Comparison of ENCODE assay signal across 24 mouse cellular contexts in genomic region chr7:81561211-81561610, GRCm38 (mm10). TPM values are rescaled to one million over a fixed set of nuclear protein-coding genes. Genes with fewer than 3 reads are reported as not detected.
A peak's percentile ranks its signal among the peaks of the same experiment; 100 is the strongest.
DNase-seq lines count a peak whose midpoint lies in the region; ATAC-seq and TF ChIP-seq lines count a peak whose summit lies in the region.
"Had no signal": no experiment of that assay in that cellular context is flagged by ENCODE, and none has a peak within 500 bp of the region (broad histone marks: within the 10 kb centered on the region; RNA-seq: fewer than 3 reads in every experiment).

No protein-coding gene starts in this region.

- H3K4me1 ChIP-seq in forebrain, postnatal 0 days (ENCODE audit: insufficient read depth), result no peaks in the 10 kb centered on the region
- no peaks in the 10 kb centered on the region for H3K4me1 ChIP-seq in forebrain, embryonic 14.5 days (ENCODE audit: control insufficient read depth, insufficient read depth, low read length)
- H3K4me1 ChIP-seq in heart, embryonic 16.5 days (ENCODE audit: control insufficient read depth, insufficient read depth, low read length), result peaks cover 34% of the 10 kb centered on the region
- no peaks in the 10 kb centered on the region for H3K4me1 ChIP-seq in midbrain, embryonic 11.5 days (ENCODE audit: control insufficient read depth, insufficient read depth, low read length)
- H3K4me1 ChIP-seq in midbrain, embryonic 10.5 days, result no peaks in the 10 kb centered on the region
- H3K4me1 ChIP-seq in hindbrain, embryonic 15.5 days (replicated peaks), result 0 out of 2 replicates have a peak, but pooled peaks cover 10% of the 10 kb centered on the region
- H3K4me1 ChIP-seq: embryonic facial prominence, embryonic 15.5 days; limb, embryonic 15.5 days had no signal

- ATAC-seq in forebrain, postnatal 0 days, result no peak
- ATAC-seq in forebrain, embryonic 14.5 days, result no peak
- ATAC-seq in heart, embryonic 16.5 days (replicated peaks; ENCODE audit: extremely low read depth, insufficient read depth, low FRiP score), result no peak
- no peak for ATAC-seq in midbrain, embryonic 11.5 days (ENCODE audit: low FRiP score)
- no peak for ATAC-seq in hindbrain, embryonic 15.5 days (ENCODE audit: low FRiP score, low read depth)
- ATAC-seq: intestine, embryonic 16.5 days; lung, postnatal 0 days; midbrain, embryonic 15.5 days had no signal

- TF ChIP-seq CTCF in forebrain, postnatal 0 days (IDR thresholded peaks at IDR 0.05; ENCODE audit: low read depth), result no peak

- no peaks in the 10 kb centered on the region for H3K36me3 ChIP-seq in forebrain, postnatal 0 days (ENCODE audit: insufficient read depth)
- H3K36me3 ChIP-seq in forebrain, embryonic 14.5 days (ENCODE audit: control insufficient read depth, insufficient read depth, low read length), result no peaks in the 10 kb centered on the region
- H3K36me3 ChIP-seq in heart, embryonic 16.5 days (ENCODE audit: control insufficient read depth, insufficient read depth), result 0 out of 2 replicates have a peak, but pooled peaks cover 3% of the 10 kb centered on the region
- no peaks in the 10 kb centered on the region for H3K36me3 ChIP-seq in midbrain, embryonic 11.5 days (ENCODE audit: control insufficient read depth, insufficient read depth, low read length)
- H3K36me3 ChIP-seq in midbrain, embryonic 10.5 days, result no peaks in the 10 kb centered on the region
- no peaks in the 10 kb centered on the region for H3K36me3 ChIP-seq in hindbrain, embryonic 15.5 days
- H3K36me3 ChIP-seq: embryonic facial prominence, embryonic 15.5 days; limb, embryonic 15.5 days; midbrain, embryonic 15.5 days; neural tube, embryonic 13.5 days had no signal

- no peak overlapping the region for H3K9ac ChIP-seq in forebrain, postnatal 0 days
- no peak overlapping the region for H3K9ac ChIP-seq in forebrain, embryonic 14.5 days (ENCODE audit: low read length)
- no peak overlapping the region for H3K9ac ChIP-seq in heart, embryonic 16.5 days (ENCODE audit: low read length)
- no peak overlapping the region for H3K9ac ChIP-seq in midbrain, embryonic 11.5 days (ENCODE audit: low read length)
- H3K9ac ChIP-seq in hindbrain, embryonic 15.5 days, result no peak overlapping the region
- H3K9ac ChIP-seq: embryonic facial prominence, embryonic 15.5 days; limb, embryonic 15.5 days; midbrain, embryonic 15.5 days; neural tube, embryonic 13.5 days had no signal

- WGBS in forebrain, postnatal 0 days, result 71% methylated on average over 5 of the region's 5 CpGs
- WGBS in forebrain, embryonic 14.5 days, result 79% methylated on average over 5 of the region's 5 CpGs
- WGBS in heart, embryonic 16.5 days, result 72% methylated on average over 5 of the region's 5 CpGs
- 87% methylated on average over 5 of the region's 5 CpGs for WGBS in midbrain, embryonic 11.5 days
- 86% methylated on average over 5 of the region's 5 CpGs for WGBS in midbrain, embryonic 10.5 days
- WGBS in hindbrain, embryonic 15.5 days, result 79% methylated on average over 5 of the region's 5 CpGs

- H3K4me2 ChIP-seq in forebrain, postnatal 0 days (ENCODE audit: low read depth), result no peak overlapping the region
- no peak overlapping the region for H3K4me2 ChIP-seq in forebrain, embryonic 14.5 days (ENCODE audit: low read length)
- no peak overlapping the region for H3K4me2 ChIP-seq in heart, embryonic 16.5 days (ENCODE audit: low read depth, low read length)
- no peak overlapping the region for H3K4me2 ChIP-seq in midbrain, embryonic 11.5 days
- no peak overlapping the region for H3K4me2 ChIP-seq in hindbrain, embryonic 15.5 days
- H3K4me2 ChIP-seq: embryonic facial prominence, embryonic 15.5 days; limb, embryonic 15.5 days; midbrain, embryonic 15.5 days; neural tube, embryonic 13.5 days had no signal

- H3K27ac ChIP-seq in forebrain, postnatal 0 days (ENCODE audit: low read depth, low read length), result 0 out of 2 replicates have a peak overlapping the region, but pooled peaks have one; percentile 3
- no peak overlapping the region for H3K27ac ChIP-seq in forebrain, embryonic 14.5 days (ENCODE audit: low read depth, low read length)
- H3K27ac ChIP-seq in heart, embryonic 16.5 days (ENCODE audit: low read length), result 0 out of 2 replicates have a peak overlapping the region, but pooled peaks have one; percentile 37
- no peak overlapping the region for H3K27ac ChIP-seq in midbrain, embryonic 11.5 days (ENCODE audit: low read depth, low read length)
- no peak overlapping the region for H3K27ac ChIP-seq in midbrain, embryonic 10.5 days (replicated peaks)
- 0 out of 2 replicates have a peak overlapping the region, but pooled peaks have one; percentile 38 for H3K27ac ChIP-seq in hindbrain, embryonic 15.5 days (replicated peaks)
- H3K27ac ChIP-seq: embryonic facial prominence, embryonic 15.5 days; limb, embryonic 15.5 days; midbrain, embryonic 15.5 days; neural tube, embryonic 13.5 days had no signal

- no peaks in the 10 kb centered on the region for H3K9me3 ChIP-seq in forebrain, postnatal 0 days (ENCODE audit: low read length)
- no peaks in the 10 kb centered on the region for H3K9me3 ChIP-seq in forebrain, embryonic 14.5 days (replicated peaks; ENCODE audit: control insufficient read depth, low read length)
- no peaks in the 10 kb centered on the region for H3K9me3 ChIP-seq in heart, embryonic 16.5 days (replicated peaks; ENCODE audit: control insufficient read depth, low read length)
- H3K9me3 ChIP-seq in midbrain, embryonic 11.5 days (ENCODE audit: control insufficient read depth, low read length), result no peaks in the 10 kb centered on the region
- no peaks in the 10 kb centered on the region for H3K9me3 ChIP-seq in midbrain, embryonic 10.5 days (replicated peaks)
- no peaks in the 10 kb centered on the region for H3K9me3 ChIP-seq in hindbrain, embryonic 15.5 days
- H3K9me3 ChIP-seq: embryonic facial prominence, embryonic 15.5 days; limb, embryonic 15.5 days; midbrain, embryonic 15.5 days; neural tube, embryonic 13.5 days had no signal

- no peaks in the 10 kb centered on the region for H3K27me3 ChIP-seq in forebrain, postnatal 0 days (ENCODE audit: insufficient read depth, low read length)
- H3K27me3 ChIP-seq in forebrain, embryonic 14.5 days (replicated peaks; ENCODE audit: control insufficient read depth, insufficient read depth, low read length), result no peaks in the 10 kb centered on the region
- H3K27me3 ChIP-seq in heart, embryonic 16.5 days (ENCODE audit: control insufficient read depth, insufficient read depth, low read length), result no peaks in the 10 kb centered on the region
- no peaks in the 10 kb centered on the region for H3K27me3 ChIP-seq in midbrain, embryonic 11.5 days (ENCODE audit: control insufficient read depth, insufficient read depth, low read length)
- H3K27me3 ChIP-seq in midbrain, embryonic 10.5 days (ENCODE audit: low read depth, poor library complexity, severe bottlenecking), result no peaks in the 10 kb centered on the region
- H3K27me3 ChIP-seq in hindbrain, embryonic 15.5 days, result no peaks in the 10 kb centered on the region
- H3K27me3 ChIP-seq: embryonic facial prominence, embryonic 15.5 days; limb, embryonic 15.5 days; midbrain, embryonic 15.5 days; neural tube, embryonic 13.5 days had no signal

- no peak for DNase-seq in forebrain, postnatal 0 days
- DNase-seq in forebrain, embryonic 14.5 days (ENCODE audit: low spot score), result no peak
- no peak for DNase-seq in heart, adult 8-10 months (ENCODE audit: low spot score)
- peak; percentile 68 for DNase-seq in midbrain, embryonic 11.5 days (ENCODE audit: low spot score, missing footprints)
- DNase-seq in midbrain, embryonic 10.5 days (ENCODE audit: low spot score), result no peak
- DNase-seq: adrenal gland, postnatal 36 days; cerebellum, adult 9-10 months; gastrocnemius, postnatal 25 days; kidney, adult 9 months; kidney, postnatal 14 days; left cerebral cortex, postnatal 4 days; retina, postnatal 1 day; right cerebral cortex, postnatal 25 days; spleen, adult 18-20 months; thymus, postnatal 14 days had no signal

- H3K4me3 ChIP-seq in forebrain, postnatal 0 days (ENCODE audit: low read depth, low read length), result no peak overlapping the region
- H3K4me3 ChIP-seq in forebrain, embryonic 14.5 days (ENCODE audit: low read depth, low read length), result no peak overlapping the region
- H3K4me3 ChIP-seq in heart, embryonic 16.5 days (ENCODE audit: low read length), result no peak overlapping the region
- no peak overlapping the region for H3K4me3 ChIP-seq in midbrain, embryonic 11.5 days (ENCODE audit: low read depth, low read length)
- no peak overlapping the region for H3K4me3 ChIP-seq in midbrain, embryonic 10.5 days
- no peak overlapping the region for H3K4me3 ChIP-seq in hindbrain, embryonic 15.5 days
- H3K4me3 ChIP-seq: embryonic facial prominence, embryonic 15.5 days; limb, embryonic 15.5 days; midbrain, embryonic 15.5 days; myocyte; neural tube, embryonic 13.5 days had no signal

RNA-seq across cellular contexts. Expression of gene Fsd2, which starts 5.5 kb away (rescaled TPM):
- 0.15 and 0.48 TPM in 2 replicates for total RNA-seq in forebrain, postnatal 0 days (2014; rRNA removed)
- polyA plus RNA-seq in forebrain, postnatal 0 days (2015; fragmentation: Nextera tagmentation; extraction: Ambion mirVana), result 0.16 and 0.31 TPM in 2 replicates
- polyA plus RNA-seq in forebrain, embryonic 14.5 days (2014; fragmentation: Nextera tagmentation; extraction: Ambion mirVana), result 0.09 and 0.23 TPM in 2 replicates
- 76.3 and 83.4 TPM in 2 replicates for polyA plus RNA-seq in heart, embryonic 16.5 days (2015; fragmentation: Nextera tagmentation; extraction: Ambion mirVana)
- 100 to 1,000 TPM; 349 to 382 (median 364) TPM for total RNA-seq in heart, adult 8-10 months (2022)
- polyA plus RNA-seq in midbrain, embryonic 11.5 days (2014; fragmentation: Nextera tagmentation; extraction: Ambion mirVana), result 0.08 and 0.22 TPM in 2 replicates
- polyA plus RNA-seq in midbrain, embryonic 10.5 days (2016; fragmentation: Nextera tagmentation; extraction: Ambion mirVana), result 0.07 TPM in 1 of 2 replicates, not detected in the other
- 0.12 and 0.29 TPM in 2 replicates for polyA plus RNA-seq in hindbrain, embryonic 15.5 days (2015; fragmentation: Nextera tagmentation; extraction: Ambion mirVana)

RNA-seq across cellular contexts. Expression of gene Whamm, which starts 9.9 kb away (rescaled TPM):
- total RNA-seq in forebrain, postnatal 0 days (2014; rRNA removed), result 7.1 and 8.7 TPM in 2 replicates
- 4.2 and 5.4 TPM in 2 replicates for polyA plus RNA-seq in forebrain, postnatal 0 days (2015; fragmentation: Nextera tagmentation; extraction: Ambion mirVana)
- polyA plus RNA-seq in forebrain, embryonic 14.5 days (2014; fragmentation: Nextera tagmentation; extraction: Ambion mirVana), result 4.7 and 5.8 TPM in 2 replicates
- polyA plus RNA-seq in heart, embryonic 16.5 days (2015; fragmentation: Nextera tagmentation; extraction: Ambion mirVana), result 3.9 and 4.2 TPM in 2 replicates
- 10 to 100 TPM in 1 of 4 experiments, 1 to 10 TPM in 3; 7.8 to 10.2 (median 8.4) TPM for total RNA-seq in heart, adult 8-10 months (2022)
- polyA plus RNA-seq in midbrain, embryonic 11.5 days (2014; fragmentation: Nextera tagmentation; extraction: Ambion mirVana), result 4.2 and 5.7 TPM in 2 replicates
- 2.6 and 3.1 TPM in 2 replicates for polyA plus RNA-seq in midbrain, embryonic 10.5 days (2016; fragmentation: Nextera tagmentation; extraction: Ambion mirVana)
- 5.5 and 6.6 TPM in 2 replicates for polyA plus RNA-seq in hindbrain, embryonic 15.5 days (2015; fragmentation: Nextera tagmentation; extraction: Ambion mirVana)

Comparison
In these comparisons a context has a peak if more than half of its experiments do, and no peak if none do; other contexts are left out.
1. H3K27ac ChIP-seq: peak in forebrain, postnatal 0 days (single experiment), heart, embryonic 16.5 days (single experiment) and hindbrain, embryonic 15.5 days (single experiment); none in forebrain, embryonic 14.5 days (single experiment), midbrain, embryonic 11.5 days (single experiment) and midbrain, embryonic 10.5 days (single experiment).
2. RNA of gene Fsd2, which starts 5.5 kb away (polyA plus RNA-seq): 76.3 to 83.4 TPM in heart, embryonic 16.5 days; 0.16 to 0.31 TPM in forebrain, postnatal 0 days, 0.12 to 0.29 TPM in hindbrain, embryonic 15.5 days, 0.09 to 0.23 TPM in forebrain, embryonic 14.5 days, 0.08 to 0.22 TPM in midbrain, embryonic 11.5 days and 0.07 TPM in midbrain, embryonic 10.5 days; every median in the first group is over 10 times any median in the second.